Mouse (Mus musculus) Patski (cell line): ENCODE results near the gene Trrap. TPM values are rescaled to one million over a fixed set of nuclear protein-coding genes. Genes with fewer than 3 reads are reported as not detected.

Experiments
- ATAC-seq: fragments of 100-300 bp; one replicate; pipeline ENCODE4 v1.8.0; 2021
- CTCF ChIA-PET: fragments of 350-600 bp; sonication (Branson Sonifier 250); formaldehyde crosslinking; loops from one replicate; lab custom pipeline; 2022; ENCODE audit warnings: inconsistent platforms; lab: Charles Lee
- POLR2A ChIA-PET: fragments of 350-600 bp; sonication (Branson Sonifier 250); formaldehyde crosslinking; loops from one replicate; lab custom pipeline; 2022; ENCODE audit warnings: antibody characterized with exemption, inconsistent platforms; lab: Charles Lee
- DNase-seq: peaks from one replicate; pipeline ENCODE4 v3.0.0-alpha.2; 2011; ENCODE audit warnings: low read depth, low spot score
- H3K27me3 ChIP-seq: fragments of 371-371 bp; one replicate; pipeline ENCODE4 v1.5.1; 2021
- CTCF ChIP-seq: fragments of 100-300 bp; IDR thresholded peaks from one replicate; pipeline ENCODE4 v1.5.1; 2021
- in situ Hi-C: fragments of 300-500 bp; cut with MboI; formaldehyde crosslinking; loops from 3 replicates; pipeline ENCODE4 v1.11.1; 2018; ENCODE audit warnings: low pct_unique_long_range_greater_than_20kb, mixed read lengths
- polyA plus RNA-seq: library from polyadenylated mRNA; unstranded; gene quantifications from one replicate; pipeline ENCODE4 v1.2.3, GENCODE M21; 2021

Gene Trrap
- polyA plus RNA-seq, 1 experiment from 2014 or later = 76.0 TPM

- H3K27me3 ChIP-seq = no peaks in the 10 kb centered on the region
- TF ChIP-seq CTCF = no peak
- in situ Hi-C loops = no loop called here
- DNase-seq = peak; percentile 64
- ATAC-seq = peak; percentile 6
- ChIA-PET CTCF (interaction anchor here (1.0 to 1.4 kb wide), 2 partner anchors 11 to 31 kb away, joined by 3 read pairs; no protein-coding TSS in a partner anchor), POLR2A (interaction anchor here (0.6 kb wide), 1 partner anchor 27 kb away, joined by 3 read pairs; no protein-coding TSS in a partner anchor)
These were observed 134.3 kb downstream of the Trrap start for GRCm38 (mm10) chr5:144901791-144902190.

DNA sequence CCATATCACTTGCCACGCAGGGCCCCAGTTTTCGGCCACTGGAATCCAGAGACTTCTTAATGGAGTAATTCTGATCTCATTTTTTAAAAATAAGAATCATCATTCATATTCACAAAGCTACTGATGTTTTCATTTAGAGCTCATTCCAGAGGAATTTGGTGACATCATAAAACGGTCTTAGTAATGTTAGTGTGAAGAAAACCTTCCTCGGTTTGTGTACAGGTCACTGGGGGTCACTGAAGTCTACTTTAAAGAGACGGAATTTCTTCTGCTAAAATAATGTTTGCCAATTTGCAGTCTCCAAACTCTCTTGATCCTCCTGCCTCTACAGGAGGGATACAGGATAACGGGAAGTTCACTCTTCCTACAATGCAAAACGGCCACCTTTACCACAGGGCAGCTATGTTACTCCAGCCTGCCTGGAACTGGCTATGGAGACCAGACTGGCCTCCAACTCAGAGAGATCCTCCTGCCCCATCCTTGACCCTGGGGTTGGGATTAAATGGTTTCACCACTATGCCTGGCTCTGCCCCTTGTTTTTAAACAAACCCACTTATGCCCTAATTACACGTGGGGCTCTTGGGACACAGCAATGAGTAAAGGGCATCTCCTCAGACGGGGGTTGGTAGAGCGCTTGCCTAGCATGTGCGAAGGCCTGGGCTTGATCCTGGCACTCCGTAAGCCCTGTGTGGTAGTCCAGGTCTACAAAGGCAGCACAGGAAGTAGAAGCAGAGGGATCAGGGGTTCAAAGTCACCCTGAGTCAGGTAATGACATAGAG, 137.0 kb downstream of the Trrap start:
- no peak for TF ChIP-seq CTCF
- CTCF ChIA-PET = interaction anchor here (1.6 to 3.7 kb wide), 5 partner anchors 10 to 84 kb away, joined by 4 to 15 read pairs (median 5); no protein-coding TSS in a partner anchor
- DNase-seq (no peak), ATAC-seq (peak; percentile 50)
- in situ Hi-C loops = no loop called here
- no peaks in the 10 kb centered on the region for H3K27me3 ChIP-seq
- POLR2A ChIA-PET = interaction anchor here (1.8 kb wide), 1 partner anchor 58 kb away, joined by 4 read pairs; no protein-coding TSS in a partner anchor

DNA sequence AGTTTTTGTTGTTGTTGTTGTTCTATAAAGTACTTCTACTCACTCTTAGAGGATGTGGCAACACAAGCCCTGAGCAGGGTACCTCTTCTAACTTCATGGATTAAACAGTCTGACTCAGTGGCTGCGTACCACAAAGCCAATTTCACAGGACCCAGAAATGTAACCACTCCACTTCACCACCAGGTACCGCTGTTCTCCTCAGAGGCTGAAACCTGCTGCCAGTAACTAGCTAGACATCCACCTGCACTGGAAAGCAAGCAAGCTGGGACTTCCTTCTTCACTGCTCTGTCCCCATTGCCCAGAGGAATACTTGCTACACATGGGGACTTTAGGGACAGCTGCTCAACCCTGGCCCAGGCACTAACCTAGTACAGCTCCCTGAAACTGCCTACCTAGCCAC, 140.1 kb downstream of the Trrap start:
- DNase-seq (no peak), ATAC-seq (no peak)
- no peak for TF ChIP-seq CTCF
- CTCF ChIA-PET = interaction anchor here (0.8 to 3.7 kb wide), 12 partner anchors 7 to 81 kb away, joined by 3 to 15 read pairs (median 4); partner anchors contain the start of gene Smurf1
- POLR2A ChIA-PET = no interaction called here
- in situ Hi-C loops = no loop called here
- H3K27me3 ChIP-seq = no peaks in the 10 kb centered on the region

Other genes with a start within 250 kb of the Trrap start
- gene Nptx2, start 221.8 kb upstream of the Trrap start, polyA plus RNA-seq = not detected
- 0.09 TPM for gene Tmem130, start 5.9 kb upstream of the Trrap start, polyA plus RNA-seq
- gene Smurf1, start 198.1 kb downstream of the Trrap start, polyA plus RNA-seq = 50.0 TPM